Mouse (Mus musculus): ENCODE data around the gene Cecr2. TPM values are rescaled to one million over a fixed set of nuclear protein-coding genes. Genes with fewer than 3 reads are reported as not detected.

Cecr2 gene
- polyA plus RNA-seq, 1 experiment from 2014 or later, result 8.5 TPM

GRCm38 (mm10) chr6:120674121-120674520 is 8.0 kb downstream of the Cecr2 start:
- 69% methylated on average over 5 of the region's 5 CpGs for WGBS
- ATAC-seq (ENCODE audit: insufficient number of reproducible peaks, insufficient read depth, low FRiP score, low TSS enrichment, low read depth), result no peak
- Histone ChIP-seq H3K4me2 (no peak overlapping the region), H3K4me3 (replicated peaks) (no peak overlapping the region), H3K36me3 (no peaks in the 10 kb centered on the region), H3K27ac (no peak overlapping the region), H3K27me3 (no peaks in the 10 kb centered on the region), H3K4me1 (replicated peaks) (no peaks in the 10 kb centered on the region), H3K9me3 (no peaks in the 10 kb centered on the region), H3K9ac (replicated peaks) (no peak overlapping the region)

GRCm38 (mm10) chr6:120674881-120675280 is 8.7 kb downstream of the Cecr2 start:
- no peak overlapping the region for H3K27ac ChIP-seq
- H3K4me3 ChIP-seq (replicated peaks), result no peak overlapping the region
- no peaks in the 10 kb centered on the region for H3K27me3 ChIP-seq
- H3K4me1 ChIP-seq (replicated peaks), result no peaks in the 10 kb centered on the region
- H3K4me2 ChIP-seq, result no peak overlapping the region
- WGBS, result 82% methylated on average over 4 of the region's 4 CpGs
- H3K9ac ChIP-seq (replicated peaks), result no peak overlapping the region
- H3K36me3 ChIP-seq, result no peaks in the 10 kb centered on the region
- H3K9me3 ChIP-seq, result no peaks in the 10 kb centered on the region
- ATAC-seq (ENCODE audit: insufficient number of reproducible peaks, insufficient read depth, low FRiP score, low TSS enrichment, low read depth), result no peak

GRCm38 (mm10) chr6:120675979-120676378 is 9.8 kb downstream of the Cecr2 start:
- 67% methylated on average over 2 of the region's 2 CpGs for WGBS
- H3K9me3 ChIP-seq, result no peaks in the 10 kb centered on the region
- no peaks in the 10 kb centered on the region for H3K36me3 ChIP-seq
- no peak overlapping the region for H3K4me2 ChIP-seq
- H3K4me3 ChIP-seq (replicated peaks), result no peak overlapping the region
- no peaks in the 10 kb centered on the region for H3K4me1 ChIP-seq (replicated peaks)
- H3K27ac ChIP-seq, result no peak overlapping the region
- no peaks in the 10 kb centered on the region for H3K27me3 ChIP-seq
- ATAC-seq (ENCODE audit: insufficient number of reproducible peaks, insufficient read depth, low FRiP score, low TSS enrichment, low read depth), result no peak
- H3K9ac ChIP-seq (replicated peaks), result no peak overlapping the region

GRCm38 (mm10) chr6:120683351-120683750 is 17.2 kb downstream of the Cecr2 start:
- no peaks in the 10 kb centered on the region for H3K4me1 ChIP-seq (replicated peaks)
- WGBS, result 82% methylated on average over 2 of the region's 2 CpGs
- no peaks in the 10 kb centered on the region for H3K36me3 ChIP-seq
- ATAC-seq (ENCODE audit: insufficient number of reproducible peaks, insufficient read depth, low FRiP score, low TSS enrichment, low read depth), result no peak
- H3K9me3 ChIP-seq, result no peaks in the 10 kb centered on the region
- no peak overlapping the region for H3K4me2 ChIP-seq
- no peak overlapping the region for H3K27ac ChIP-seq
- no peak overlapping the region for H3K9ac ChIP-seq (replicated peaks)
- H3K27me3 ChIP-seq, result no peaks in the 10 kb centered on the region
- no peak overlapping the region for H3K4me3 ChIP-seq (replicated peaks)

- ATAC-seq (ENCODE audit: insufficient number of reproducible peaks, insufficient read depth, low FRiP score, low TSS enrichment, low read depth), result no peak
- Histone ChIP-seq H3K9ac (replicated peaks) (no peak overlapping the region), H3K4me1 (replicated peaks) (no peaks in the 10 kb centered on the region), H3K27me3 (no peaks in the 10 kb centered on the region), H3K4me3 (replicated peaks) (no peak overlapping the region), H3K27ac (no peak overlapping the region), H3K36me3 (no peaks in the 10 kb centered on the region), H3K4me2 (no peak overlapping the region), H3K9me3 (no peaks in the 10 kb centered on the region)
- WGBS, result 92% methylated on average over 3 of the region's 3 CpGs
These were observed 18.6 kb downstream of the Cecr2 start for GRCm38 (mm10) chr6:120684750-120685149.

GRCm38 (mm10) chr6:120686872-120687650 is 20.9 kb downstream of the Cecr2 start:
- Histone ChIP-seq H3K36me3 (no peaks in the 10 kb centered on the region), H3K9me3 (no peaks in the 10 kb centered on the region), H3K4me2 (no peak overlapping the region), H3K4me3 (replicated peaks) (no peak overlapping the region), H3K9ac (replicated peaks) (no peak overlapping the region), H3K4me1 (replicated peaks) (no peaks in the 10 kb centered on the region), H3K27me3 (no peaks in the 10 kb centered on the region), H3K27ac (no peak overlapping the region)
- WGBS, result 91% methylated on average over 5 of the region's 5 CpGs
- ATAC-seq (ENCODE audit: insufficient number of reproducible peaks, insufficient read depth, low FRiP score, low TSS enrichment, low read depth), result no peak

- Histone ChIP-seq H3K9ac (replicated peaks) (no peak overlapping the region), H3K36me3 (no peaks in the 10 kb centered on the region), H3K4me1 (replicated peaks) (peaks cover 5% of the 10 kb centered on the region; the same call in 1 of the 2 replicates), H3K9me3 (no peaks in the 10 kb centered on the region), H3K4me3 (replicated peaks) (no peak overlapping the region), H3K4me2 (no peak overlapping the region), H3K27me3 (no peaks in the 10 kb centered on the region), H3K27ac (no peak overlapping the region)
- ATAC-seq (ENCODE audit: insufficient number of reproducible peaks, insufficient read depth, low FRiP score, low TSS enrichment, low read depth), result no peak
- 29% methylated on average over 4 of the region's 4 CpGs for WGBS
These were observed 34.1 kb downstream of the Cecr2 start for GRCm38 (mm10) chr6:120700221-120700620.

GRCm38 (mm10) chr6:120704376-120704775 is 38.2 kb downstream of the Cecr2 start:
- H3K4me2 ChIP-seq, result no peak overlapping the region
- H3K27ac ChIP-seq, result no peak overlapping the region
- no peak overlapping the region for H3K9ac ChIP-seq (replicated peaks)
- no peaks in the 10 kb centered on the region for H3K27me3 ChIP-seq
- peaks cover 5% of the 10 kb centered on the region; the same call in 1 of the 2 replicates for H3K4me1 ChIP-seq (replicated peaks)
- no peaks in the 10 kb centered on the region for H3K36me3 ChIP-seq
- H3K9me3 ChIP-seq, result no peaks in the 10 kb centered on the region
- no peak for ATAC-seq (ENCODE audit: insufficient number of reproducible peaks, insufficient read depth, low FRiP score, low TSS enrichment, low read depth)
- H3K4me3 ChIP-seq (replicated peaks), result no peak overlapping the region

- H3K4me3 ChIP-seq (replicated peaks), result no peak overlapping the region
- no peak overlapping the region for H3K9ac ChIP-seq (replicated peaks)
- no peaks in the 10 kb centered on the region for H3K27me3 ChIP-seq
- H3K9me3 ChIP-seq, result no peaks in the 10 kb centered on the region
- 49% methylated on average over 1 of the region's 1 CpGs for WGBS
- ATAC-seq (ENCODE audit: insufficient number of reproducible peaks, insufficient read depth, low FRiP score, low TSS enrichment, low read depth), result no peak
- H3K27ac ChIP-seq, result no peak overlapping the region
- no peaks in the 10 kb centered on the region for H3K36me3 ChIP-seq
- no peaks in the 10 kb centered on the region; the same call in 1 of the 2 replicates for H3K4me1 ChIP-seq (replicated peaks)
- no peak overlapping the region for H3K4me2 ChIP-seq
These were observed 42.6 kb downstream of the Cecr2 start for GRCm38 (mm10) chr6:120708759-120709158.

GRCm38 (mm10) chr6:120714806-120715205 is 48.6 kb downstream of the Cecr2 start:
- Histone ChIP-seq H3K4me1 (replicated peaks) (peaks cover 16% of the 10 kb centered on the region), H3K9ac (replicated peaks) (no peak overlapping the region), H3K27ac (no peak overlapping the region), H3K4me2 (no peak overlapping the region), H3K27me3 (no peaks in the 10 kb centered on the region), H3K9me3 (no peaks in the 10 kb centered on the region), H3K36me3 (no peaks in the 10 kb centered on the region), H3K4me3 (replicated peaks) (no peak overlapping the region)
- ATAC-seq (ENCODE audit: insufficient number of reproducible peaks, insufficient read depth, low FRiP score, low TSS enrichment, low read depth), result no peak
- 89% methylated on average over 3 of the region's 3 CpGs for WGBS

- no peaks in the 10 kb centered on the region for H3K9me3 ChIP-seq
- H3K4me1 ChIP-seq (replicated peaks), result peaks cover 16% of the 10 kb centered on the region
- WGBS, result 73% methylated on average over 5 of the region's 5 CpGs
- H3K27me3 ChIP-seq, result no peaks in the 10 kb centered on the region
- no peak overlapping the region for H3K4me3 ChIP-seq (replicated peaks)
- no peak overlapping the region for H3K9ac ChIP-seq (replicated peaks)
- H3K36me3 ChIP-seq, result no peaks in the 10 kb centered on the region
- H3K4me2 ChIP-seq, result no peak overlapping the region
- H3K27ac ChIP-seq, result no peak overlapping the region
- no peak for ATAC-seq (ENCODE audit: insufficient number of reproducible peaks, insufficient read depth, low FRiP score, low TSS enrichment, low read depth)
These were observed 49.1 kb downstream of the Cecr2 start for GRCm38 (mm10) chr6:120715227-120715626.

- no peaks in the 10 kb centered on the region for H3K27me3 ChIP-seq
- H3K27ac ChIP-seq, result no peak overlapping the region
- ATAC-seq (ENCODE audit: insufficient number of reproducible peaks, insufficient read depth, low FRiP score, low TSS enrichment, low read depth), result no peak
- H3K36me3 ChIP-seq, result no peaks in the 10 kb centered on the region
- no peaks in the 10 kb centered on the region for H3K9me3 ChIP-seq
- H3K4me2 ChIP-seq, result no peak overlapping the region
- H3K4me3 ChIP-seq (replicated peaks), result no peak overlapping the region
- H3K9ac ChIP-seq (replicated peaks), result no peak overlapping the region
- H3K4me1 ChIP-seq (replicated peaks), result peaks cover 16% of the 10 kb centered on the region
These were observed 49.7 kb downstream of the Cecr2 start for GRCm38 (mm10) chr6:120715851-120716250.

All from limb, embryonic 12.5 days (tissue).